Mouse (Mus musculus) heart, postnatal 0 days (tissue): ENCODE results near the gene Rimklb.

Experiments used
- CTCF ChIP-seq: IDR thresholded peaks from 2 replicates; pipeline ENCODE4 v1.5.1; 2016; ENCODE audit warnings: antibody characterized with exemption, control low read depth, low read depth
- EP300 ChIP-seq: IDR thresholded peaks from 2 replicates; pipeline ENCODE4 v1.6.1; 2016; ENCODE audit warnings: antibody characterized with exemption, low read depth

- TF ChIP-seq CTCF (no peak), EP300 (no peak)
These were observed at the start of gene Rimklb for GRCm38 (mm10) chr6:122498661-122499060.
